Mouse (Mus musculus) ZHBTc4 (cell line): ENCODE measurements around the gene Trim26.
A peak's percentile ranks its signal among the peaks of the same experiment; 100 is the strongest.
"Not testable (repeated sequence)": the region's sequence is repeated elsewhere in the genome, so short reads cannot be mapped to it uniquely, and the experiment has no call there.

Source experiments
- DNase-seq: peaks from one replicate; pipeline ENCODE4 v3.0.0-alpha.2; 2011; ENCODE audit warnings: low read depth, low spot score

Gene Trim26

DNA sequence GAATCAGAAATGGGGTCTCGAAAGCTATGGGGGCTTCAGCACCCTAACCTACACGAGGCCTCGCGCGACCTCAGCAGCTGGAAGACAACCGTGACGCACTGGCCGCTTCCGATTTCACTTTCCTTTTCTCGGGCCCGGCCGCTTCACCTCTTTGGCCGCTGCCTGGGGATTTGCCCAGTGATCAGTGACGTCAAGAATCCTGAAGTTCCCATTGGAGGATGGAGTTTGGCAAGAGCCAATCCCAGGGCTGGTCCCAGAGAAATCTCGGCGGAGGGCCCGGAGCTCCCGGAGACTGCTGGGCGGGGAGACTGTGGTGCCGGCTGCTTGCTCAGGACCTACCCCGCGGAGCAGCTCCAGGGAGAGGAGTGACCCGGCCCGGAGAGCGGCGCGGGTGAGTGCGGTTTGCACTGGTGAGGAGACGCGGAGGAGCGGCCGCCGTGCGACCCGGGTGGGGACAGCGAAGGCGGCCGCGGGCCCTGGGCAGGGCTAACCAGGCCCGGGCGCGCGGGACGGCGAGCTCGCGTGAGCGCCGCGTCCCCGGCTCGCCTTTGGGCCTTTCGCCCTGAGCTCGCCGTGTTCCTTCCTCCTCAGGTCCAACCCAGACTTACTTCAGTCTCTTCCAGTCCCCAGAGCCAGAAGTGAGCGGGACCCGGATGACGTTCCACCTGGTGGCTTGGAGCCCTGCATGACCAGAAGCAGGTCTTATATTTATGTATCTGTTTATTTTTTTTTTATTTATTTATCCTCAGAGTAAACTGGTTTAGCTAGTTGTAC is at the start of gene Trim26:
Trim26 (plus strand) TSS at position 261 of the 774 bp plus-strand sequence.
- DNase-seq, result peak; percentile 98

DNA sequence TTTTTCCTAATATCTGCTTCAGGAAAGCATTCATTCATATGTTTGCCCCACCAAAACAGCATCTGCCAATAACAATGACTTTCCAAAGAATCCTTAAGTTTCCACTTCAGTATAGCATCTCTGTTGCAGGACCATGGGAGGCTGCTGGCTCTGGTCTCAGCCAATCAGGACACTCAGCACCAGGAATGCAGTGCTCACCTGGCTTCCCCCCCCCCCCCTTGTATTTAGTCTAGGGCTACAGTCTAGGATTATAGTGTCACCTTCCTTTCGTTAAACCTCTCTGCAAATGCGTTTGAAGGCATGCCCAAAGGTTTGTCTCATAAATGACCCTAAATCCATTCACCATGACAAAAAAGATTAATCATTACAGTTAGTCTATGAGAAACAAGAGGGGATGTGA is 48.6 kb upstream of the Trim26 start:
- no peak for DNase-seq

DNA sequence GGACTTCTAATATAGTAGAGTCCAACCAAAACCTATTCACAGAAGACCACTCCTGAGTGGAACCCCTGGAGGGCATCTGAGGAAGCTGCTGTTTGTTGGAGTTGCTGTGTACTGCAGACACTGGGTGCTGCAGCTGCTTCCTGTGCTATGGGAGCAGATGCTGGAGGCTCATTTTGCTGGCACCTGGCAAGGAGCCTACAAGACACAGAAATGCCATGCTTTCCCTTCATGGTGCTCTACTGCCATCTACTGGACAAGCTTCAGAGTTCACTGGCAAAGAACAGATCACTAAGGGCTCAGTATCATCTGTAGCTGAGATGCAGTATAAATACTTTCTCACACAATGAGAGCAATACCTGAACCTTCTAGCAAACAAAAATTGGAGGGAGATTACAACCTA is 48.1 kb upstream of the Trim26 start:
- peak; percentile 83 for DNase-seq

DNA sequence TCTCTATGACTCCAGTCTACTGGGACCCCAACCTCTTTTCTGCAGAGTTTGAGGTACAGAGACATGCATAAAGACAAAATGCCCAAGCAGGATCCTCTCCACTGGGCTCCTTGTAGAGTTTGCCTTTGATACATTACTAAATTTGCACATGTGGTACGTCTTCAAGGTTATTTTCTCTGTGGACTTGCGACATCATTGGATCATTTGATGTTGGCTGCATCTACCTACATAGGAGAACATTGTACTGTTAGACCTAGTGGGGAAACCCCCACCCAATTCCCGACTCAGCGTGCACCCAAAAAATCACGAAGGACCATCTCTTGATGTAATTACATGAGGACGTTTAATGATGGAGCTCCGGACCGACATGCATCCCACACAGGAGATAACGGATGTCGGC is 37.4 kb upstream of the Trim26 start:
- no peak for DNase-seq

DNA sequence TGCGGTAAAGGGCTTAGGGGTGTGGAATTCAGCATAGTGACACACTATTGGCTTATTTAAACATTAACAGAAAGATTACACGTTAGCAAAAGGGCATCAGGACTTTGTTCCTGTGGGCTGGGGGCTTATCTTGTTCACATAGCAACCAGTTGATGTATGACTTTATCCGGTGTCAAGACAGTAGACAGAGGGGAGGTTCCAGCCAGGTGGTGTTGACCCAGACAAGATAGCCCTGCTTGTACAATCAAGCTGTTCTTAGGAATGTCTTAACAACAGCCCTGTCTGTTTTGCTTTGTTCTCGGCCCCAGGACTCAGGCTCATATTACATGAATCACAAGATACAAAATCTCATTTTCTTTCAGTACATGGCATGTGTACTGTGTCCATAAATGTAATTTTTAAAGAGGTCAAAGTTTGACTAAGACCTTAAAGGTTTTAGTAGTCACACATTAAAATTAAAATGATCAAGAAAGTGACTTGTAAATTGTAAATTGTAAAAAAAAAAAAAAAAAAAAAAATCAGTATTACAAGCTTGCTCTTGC is 36.9 kb upstream of the Trim26 start:
- DNase-seq, result not testable (repeated sequence)

DNA sequence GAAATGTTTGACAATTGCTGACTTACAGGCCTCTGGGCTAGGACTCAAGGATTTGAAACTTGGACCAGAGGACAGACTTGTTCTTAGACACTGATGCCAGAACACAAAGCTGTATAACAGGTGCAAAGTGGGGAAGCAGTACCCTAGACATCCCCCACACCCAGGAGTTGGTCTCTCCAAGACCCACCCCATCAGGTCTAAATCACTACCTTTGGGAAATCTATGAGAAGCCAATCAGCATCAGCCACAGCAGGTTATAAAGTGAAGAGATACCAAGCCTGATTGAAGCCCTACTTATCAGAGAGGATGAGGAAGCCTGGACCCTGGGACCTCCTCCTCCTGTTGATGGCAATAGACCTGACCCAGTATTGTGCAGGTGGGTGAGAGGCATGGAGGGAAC is 25.1 kb upstream of the Trim26 start, which contains the start of gene H2-M10.6:
H2-M10.6 (plus strand) TSS at position 301 of the 400 bp plus-strand sequence.
- DNase-seq, result no peak

DNA sequence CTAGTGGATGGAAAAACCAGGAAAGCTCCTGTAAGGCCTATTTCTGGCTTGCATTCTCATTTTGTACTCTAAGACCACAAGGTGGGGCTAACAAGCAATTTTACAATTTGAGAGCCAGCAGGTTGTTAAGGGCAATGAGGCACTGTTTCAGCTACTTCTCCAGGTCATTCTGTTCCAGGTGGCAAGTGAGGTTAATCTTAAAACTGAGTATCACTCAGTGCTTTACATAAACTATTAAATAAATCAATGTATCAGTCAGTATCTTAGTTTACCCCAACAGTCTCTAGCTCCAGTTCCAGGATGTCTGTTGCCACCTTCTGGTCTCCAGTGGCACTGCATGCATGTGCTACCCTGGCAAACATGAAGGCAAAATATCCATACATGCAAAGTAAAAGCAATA is 12.9 kb upstream of the Trim26 start:
- peak; percentile 67 for DNase-seq

DNA sequence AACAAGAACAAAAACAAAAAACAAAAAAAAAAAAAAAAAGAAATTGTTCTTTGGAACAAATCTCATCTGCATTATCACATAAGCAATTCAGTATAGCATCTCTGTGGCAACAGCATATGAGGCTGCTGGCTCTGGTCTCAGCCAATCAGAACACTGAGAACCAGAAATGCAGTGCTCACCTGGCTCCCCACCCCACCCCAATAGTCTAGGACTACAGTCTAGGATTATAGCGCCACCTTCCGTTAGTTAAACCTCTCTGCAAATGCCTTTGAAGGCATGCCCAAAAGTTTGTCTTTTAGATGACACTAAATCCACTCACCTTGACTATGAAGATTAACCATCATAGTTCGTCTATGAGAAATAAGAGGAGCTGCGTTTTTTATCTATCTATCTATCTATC is 11.4 kb upstream of the Trim26 start:
- peak; percentile 52 for DNase-seq

DNA sequence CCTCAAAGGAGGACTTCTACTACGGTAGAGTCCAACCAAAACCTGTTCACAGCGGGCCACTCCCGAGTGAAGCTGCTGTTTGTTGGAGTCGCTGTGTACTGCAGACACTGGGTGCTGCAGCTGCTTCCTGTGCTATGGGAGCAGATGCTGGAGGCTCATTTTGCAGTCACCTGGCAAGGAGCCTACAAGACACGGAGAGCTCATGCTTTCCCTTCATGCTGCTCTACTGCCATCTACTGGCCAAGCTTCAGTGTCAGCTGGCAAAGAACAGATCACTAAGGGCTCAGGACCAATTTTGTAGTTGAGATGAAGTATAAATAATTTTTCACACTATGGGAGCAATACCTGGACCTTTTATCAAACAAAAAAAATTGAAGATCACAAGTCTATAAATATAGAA is 10.9 kb upstream of the Trim26 start:
- peak; percentile 86 for DNase-seq

DNA sequence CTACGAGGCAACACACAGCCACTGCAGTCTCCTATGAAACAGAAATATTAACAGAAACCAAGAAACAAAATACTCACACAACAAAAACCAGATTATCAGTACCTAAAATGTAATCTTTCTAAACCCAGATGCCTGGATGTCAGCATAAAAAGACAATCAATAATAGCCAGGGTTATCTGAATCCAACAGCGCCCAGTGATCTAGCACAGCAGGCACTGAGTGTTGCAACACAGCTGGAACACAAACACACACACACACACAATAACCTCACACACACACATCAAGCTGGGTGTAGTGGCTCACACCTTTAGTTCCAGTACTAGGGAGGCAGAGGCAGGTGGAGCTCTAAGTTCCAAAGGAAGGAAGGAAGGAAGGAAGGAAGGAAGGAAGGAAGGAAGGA is 8.4 kb upstream of the Trim26 start:
- no peak for DNase-seq

DNA sequence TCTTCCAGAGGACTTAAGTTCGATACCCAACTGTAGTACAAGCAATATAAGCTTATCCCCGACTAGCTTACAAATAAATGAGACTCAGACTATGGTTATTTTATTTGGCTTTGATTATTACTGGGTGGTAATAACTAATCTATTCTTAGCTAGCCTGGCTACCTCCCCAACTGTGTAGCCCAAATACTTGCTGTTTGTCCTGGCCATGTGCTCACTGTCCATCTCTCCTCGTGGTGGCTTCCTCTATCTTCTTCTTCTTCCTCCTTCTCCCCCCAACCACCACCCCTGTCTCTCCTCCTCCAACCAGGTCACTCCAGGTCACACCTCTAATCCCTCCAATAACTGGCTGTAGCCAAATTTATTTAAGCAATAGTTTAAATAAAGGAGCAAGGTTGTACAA is 6.5 kb upstream of the Trim26 start:
- DNase-seq, result no peak

DNA sequence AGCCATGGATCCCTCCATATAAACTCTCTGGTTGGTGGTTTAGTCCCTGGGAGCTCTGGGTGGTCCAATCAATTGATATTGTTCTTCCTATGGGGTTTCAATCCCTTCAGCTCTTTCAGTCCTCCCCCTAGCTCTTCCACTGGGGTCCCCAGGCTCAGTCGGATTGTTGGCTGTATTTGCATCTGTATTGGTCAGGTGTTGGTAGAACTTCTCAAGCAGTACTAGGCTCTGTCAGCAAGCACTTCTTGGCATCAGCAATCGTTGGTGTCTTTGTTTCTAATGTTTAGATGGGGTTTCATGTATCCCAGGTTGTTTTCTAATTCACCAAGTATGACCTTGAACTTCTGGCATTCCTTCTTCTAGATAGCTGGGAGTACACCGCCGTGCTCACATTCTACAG is 4.2 kb upstream of the Trim26 start:
- DNase-seq, result peak; percentile 26

DNA sequence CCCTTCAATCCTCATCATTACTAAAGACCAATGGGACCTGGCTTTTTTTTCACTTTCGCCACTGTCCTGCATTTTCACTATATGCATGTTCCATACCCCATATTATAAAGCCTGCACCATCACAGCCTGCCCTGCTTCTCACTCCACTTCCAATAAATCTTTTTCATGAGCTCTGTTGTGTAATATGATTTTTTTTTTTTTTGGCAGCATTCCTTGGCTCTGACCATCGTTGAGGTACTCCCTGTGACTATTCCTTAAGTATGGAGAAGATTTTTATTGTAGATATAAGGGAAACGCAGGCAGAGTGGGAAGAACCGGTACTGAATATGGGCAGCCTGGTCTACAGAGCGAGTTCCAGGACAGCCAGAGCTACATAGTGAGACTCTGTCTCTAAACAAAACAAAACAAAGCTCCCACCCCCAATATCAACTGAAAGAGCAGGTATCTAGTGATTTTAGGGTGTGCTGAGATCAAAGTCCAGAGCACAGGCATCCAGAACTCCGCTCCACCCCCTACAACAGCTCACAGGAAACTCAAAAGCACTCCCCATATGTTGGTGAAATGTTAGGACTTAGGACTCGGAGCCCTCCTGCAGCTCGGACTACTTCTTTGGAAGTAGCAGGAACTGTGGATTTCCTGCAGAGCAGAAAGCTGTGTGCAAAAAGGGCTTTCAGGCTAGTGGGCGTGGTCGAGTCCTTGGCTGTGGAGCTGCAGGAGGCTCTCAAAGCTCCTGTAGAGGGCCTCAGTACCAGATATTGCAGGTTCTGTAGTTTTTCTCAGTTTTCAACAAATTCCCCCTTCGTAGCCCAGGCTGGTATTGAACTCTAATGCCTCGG is 1.1 kb upstream of the Trim26 start:
- peak; percentile 89 for DNase-seq

DNA sequence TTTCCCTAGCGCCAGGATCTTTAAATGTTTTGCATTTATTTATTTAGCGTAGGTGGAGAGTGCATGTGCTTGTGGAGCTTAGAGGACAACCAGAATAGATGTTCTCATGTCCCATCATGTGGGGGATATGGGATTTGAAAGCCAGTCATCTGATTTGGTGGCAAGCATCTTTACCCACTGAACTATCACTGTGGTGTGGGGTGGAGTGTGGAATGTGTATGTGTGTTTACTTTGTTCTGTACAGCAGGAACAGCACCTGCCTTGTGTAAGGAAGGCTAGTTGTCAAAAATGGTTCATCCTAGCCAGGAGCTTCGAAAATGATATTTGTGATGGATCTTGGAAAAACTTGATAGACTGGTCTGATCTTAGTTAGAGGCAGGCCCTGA is 514 bp upstream of the Trim26 start:
- no peak for DNase-seq

DNA sequence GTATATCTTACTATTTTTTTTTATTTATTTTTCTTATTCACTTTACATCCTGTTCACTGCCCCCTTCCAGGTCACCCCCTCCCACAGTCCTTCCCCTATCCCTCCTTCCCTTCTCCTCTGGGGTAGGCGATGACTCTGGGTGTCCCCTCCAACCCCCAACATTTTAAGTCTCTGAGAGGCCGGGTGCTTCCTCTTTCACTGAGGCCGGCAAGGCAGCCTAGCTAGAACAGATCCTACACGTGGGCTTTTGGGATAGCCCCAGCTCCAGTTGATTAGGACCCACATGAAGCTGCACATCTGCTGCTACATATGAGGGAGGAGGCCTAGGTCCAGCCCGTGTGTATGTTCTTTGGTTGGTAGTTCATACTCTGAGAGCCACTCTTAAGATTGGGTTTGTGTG is 2.1 kb downstream of the Trim26 start:
- DNase-seq, result no peak

DNA sequence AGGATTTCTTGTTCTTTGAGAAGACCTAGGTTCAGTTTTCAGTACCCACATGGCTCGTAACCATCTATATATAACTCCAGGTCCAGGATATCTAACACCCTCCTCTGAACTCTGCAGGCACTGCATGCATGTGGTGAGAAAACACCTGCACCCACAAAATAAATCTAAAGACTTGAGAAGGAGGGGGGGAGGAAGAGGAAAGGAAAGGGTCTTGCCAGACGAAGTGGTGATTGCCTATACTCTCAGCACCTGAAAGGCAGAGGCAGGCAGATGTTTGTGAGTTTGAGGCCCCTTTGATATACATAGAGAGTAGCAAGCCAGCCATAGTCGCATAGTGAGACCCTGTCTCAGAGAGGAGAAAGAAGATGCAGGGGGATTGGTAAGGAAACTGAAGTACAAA is 3.0 kb downstream of the Trim26 start:
- DNase-seq, result no peak

DNA sequence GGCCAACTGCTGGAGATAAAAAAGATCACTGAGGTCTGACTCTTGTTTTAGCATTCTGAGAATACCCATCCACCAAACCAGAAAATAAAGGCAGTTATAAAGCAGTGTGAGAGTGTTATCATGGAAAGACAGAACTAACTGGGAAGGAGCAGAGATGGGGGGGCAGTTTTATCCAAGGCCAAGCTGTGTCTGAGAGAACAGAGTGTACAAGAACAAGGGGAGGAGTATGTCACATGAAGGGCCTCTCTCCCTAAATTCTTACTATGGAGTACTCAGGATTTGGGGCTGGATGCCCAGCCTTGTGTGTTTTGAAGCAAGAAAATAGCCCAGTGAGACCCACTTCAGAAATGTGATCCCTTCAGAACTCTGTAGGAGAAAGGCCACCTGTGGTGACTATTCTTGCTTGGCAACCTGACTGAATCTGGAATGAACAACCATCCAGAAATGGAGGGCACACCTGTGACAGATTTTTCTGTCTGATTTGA is 4.1 kb downstream of the Trim26 start:
- no peak for DNase-seq

DNA sequence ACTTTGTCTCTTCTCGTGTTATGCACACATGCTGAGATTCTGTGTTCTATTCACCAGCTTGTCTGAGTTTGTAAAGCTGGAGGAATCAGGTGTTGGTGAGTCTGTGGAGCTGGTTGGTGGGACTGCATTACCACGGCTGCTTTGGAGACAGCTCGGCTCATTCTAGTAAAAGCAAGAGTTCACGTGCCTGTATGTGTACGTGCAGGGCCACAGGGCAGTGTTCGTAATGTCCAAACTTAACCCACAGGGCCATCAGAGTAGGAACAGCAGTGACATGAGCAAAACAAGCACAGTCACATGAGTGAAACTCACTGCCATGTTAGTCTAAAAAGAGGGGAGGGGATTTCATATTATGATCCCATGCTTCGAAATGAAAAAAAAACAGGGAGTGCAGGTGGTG is 6.8 kb downstream of the Trim26 start:
- DNase-seq, result no peak

DNA sequence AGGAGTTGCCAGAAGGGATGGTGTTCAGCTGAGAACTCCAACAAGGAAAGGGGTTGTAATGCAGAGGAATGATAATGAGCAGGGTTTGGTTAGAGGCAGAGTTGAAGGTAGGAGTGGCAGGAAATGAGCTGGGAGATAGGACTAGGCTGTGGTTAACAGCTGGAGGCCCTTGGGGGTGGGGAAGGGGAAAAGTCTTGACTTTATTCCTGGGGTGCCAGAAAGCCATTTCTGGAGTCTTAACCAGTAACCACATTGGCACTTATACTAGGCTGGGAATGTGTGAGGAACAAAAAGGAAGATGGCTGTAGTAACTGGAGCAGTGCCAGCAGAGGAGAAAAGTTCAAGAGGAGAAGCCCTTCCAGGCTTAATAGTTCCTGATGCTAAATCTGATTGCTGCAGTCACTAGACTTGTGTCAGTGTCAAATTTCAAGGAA is 7.4 kb downstream of the Trim26 start:
- peak; percentile 82 for DNase-seq

DNA sequence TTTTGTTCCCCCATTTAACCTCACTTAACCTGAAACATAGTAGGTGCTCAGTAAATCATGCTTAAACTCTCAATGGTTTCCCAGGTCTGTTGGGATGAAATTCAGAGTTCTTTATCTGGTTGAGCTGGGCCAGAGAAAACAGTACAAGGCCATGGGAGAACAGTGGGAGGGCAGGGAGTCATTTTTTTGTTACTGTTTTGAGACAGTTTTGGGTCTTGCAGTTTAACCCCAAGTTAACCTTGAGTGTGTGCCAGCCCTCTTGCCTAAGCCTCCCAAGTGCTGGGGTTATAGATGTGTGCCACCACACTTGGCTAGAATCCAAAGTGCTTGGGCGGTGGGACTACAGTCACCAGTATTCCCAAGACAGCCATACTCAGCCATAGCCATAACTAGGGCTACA is 7.8 kb downstream of the Trim26 start:
- no peak for DNase-seq

DNA sequence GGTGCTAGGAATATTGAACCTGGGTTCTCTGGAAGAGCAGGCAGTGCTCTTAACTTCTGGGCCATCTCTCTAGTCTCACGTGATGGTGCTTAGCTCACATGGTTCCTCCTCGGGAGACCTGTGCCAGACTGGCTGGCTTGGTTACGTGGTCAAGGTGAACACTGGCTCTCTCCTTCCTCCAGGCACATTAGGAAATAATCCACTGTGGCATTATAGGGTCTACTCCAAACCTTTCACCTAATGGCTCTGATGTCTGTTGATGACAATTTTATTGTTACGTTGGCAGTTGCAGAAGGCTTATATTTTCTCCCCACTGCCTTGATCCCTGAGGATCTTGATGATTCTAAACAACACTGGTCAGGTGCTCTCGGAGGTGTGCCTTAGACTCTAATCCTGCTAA is 12.0 kb downstream of the Trim26 start:
- no peak for DNase-seq

DNA sequence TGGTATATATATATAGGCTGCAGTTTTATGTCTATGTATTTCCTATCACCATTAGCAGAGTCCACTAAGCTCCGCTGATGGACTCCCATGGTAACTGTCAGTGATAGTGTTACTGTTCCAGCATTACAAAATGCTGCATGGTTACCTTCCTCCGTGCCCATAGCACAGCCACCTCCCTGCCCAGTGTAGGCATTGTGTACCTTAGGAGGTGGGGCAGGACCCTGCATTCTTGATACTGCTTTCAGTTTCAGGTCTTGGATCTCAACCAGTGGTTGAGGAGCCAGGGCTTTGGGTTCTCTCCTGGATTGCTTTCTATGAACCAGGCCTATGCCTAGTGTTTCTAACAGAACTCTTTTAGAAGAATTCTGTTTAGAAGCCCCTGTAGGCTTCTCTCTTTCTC is 13.1 kb downstream of the Trim26 start:
- no peak for DNase-seq
